Mouse (Mus musculus) liver, adult 2 months (tissue): Measurements from ENCODE around the gene Fjx1.

Experiments used
- CTCF ChIP-seq: fragments of 200-500 bp; IDR thresholded peaks from 2 replicates; pipeline ENCODE4 v1.5.1; 2011; ENCODE audit warnings: low read depth, low read length, control low read depth
- POLR2A ChIP-seq: fragments of 200-500 bp; IDR thresholded peaks from 2 replicates; pipeline ENCODE4 v1.6.1; 2011; ENCODE audit warnings: low read length, control low read depth; ENCODE audit not compliant: insufficient read depth; ENCODE audit errors: extremely low read depth

GRCm38 (mm10) chr2:102453447-102453846, 1.1 kb upstream of the Fjx1 start:
- peak; percentile 37; the same call in 1 of the 2 replicates for TF ChIP-seq CTCF
- TF ChIP-seq POLR2A = no peak
